ENCODE assay signal across 13 mouse cellular contexts in the genomic region with DNA sequence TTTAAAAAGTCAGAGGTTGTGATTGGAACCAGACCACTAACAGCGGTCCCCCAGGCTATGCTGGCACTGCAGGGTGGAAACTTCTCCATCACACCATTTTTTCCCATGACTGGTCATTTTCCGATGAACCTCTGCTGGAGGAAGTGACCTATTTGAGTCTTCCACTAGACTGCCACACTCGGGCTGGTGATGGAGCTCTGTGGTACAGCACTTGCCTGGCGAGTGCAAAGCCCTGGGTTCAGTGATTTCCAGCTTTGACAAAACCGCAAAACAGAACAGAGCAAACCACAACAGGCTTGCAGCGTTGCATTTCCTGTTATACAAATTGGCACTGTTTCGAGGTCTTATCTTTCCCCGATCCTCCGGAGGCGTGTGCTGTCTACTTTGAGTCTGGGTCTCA. TPM values are rescaled to one million over a fixed set of nuclear protein-coding genes. Genes with fewer than 3 reads are reported as not detected.
DNase-seq lines count a peak whose midpoint lies in the region; ATAC-seq lines count a peak whose summit lies in the region.
"Had no signal": no experiment of that assay in that cellular context is flagged by ENCODE, and none has a peak within 500 bp of the region (broad histone marks: within the 10 kb centered on the region; RNA-seq: fewer than 3 reads in every experiment).

No protein-coding gene starts in this region.

- no peak overlapping the region for H3K4me2 ChIP-seq in kidney, embryonic 14.5 days (replicated peaks; ENCODE audit: low read depth, low read length)
- H3K4me2 ChIP-seq: intestine, embryonic 15.5 days; midbrain, embryonic 13.5 days had no signal

- H3K4me1 ChIP-seq in kidney, embryonic 14.5 days (ENCODE audit: control insufficient read depth, insufficient read depth, low read length): no peaks in the 10 kb centered on the region
- H3K4me1 ChIP-seq: intestine, embryonic 15.5 days; midbrain, embryonic 13.5 days had no signal

- no peaks in the 10 kb centered on the region for H3K27me3 ChIP-seq in splenic B cell, adult 2 months (ENCODE audit: control insufficient read depth, insufficient read depth, low read length, poor library complexity, severe bottlenecking)
- H3K27me3 ChIP-seq in kidney, embryonic 14.5 days (ENCODE audit: control insufficient read depth, insufficient read depth, low read length): no peaks in the 10 kb centered on the region
- H3K27me3 ChIP-seq: intestine, embryonic 15.5 days; midbrain, embryonic 13.5 days had no signal

- H3K27ac ChIP-seq in kidney, embryonic 14.5 days (ENCODE audit: low read depth, low read length): no peak overlapping the region
- H3K27ac ChIP-seq: intestine, embryonic 15.5 days; midbrain, embryonic 13.5 days had no signal

- DNase-seq in kidney, postnatal 10 days: peak; percentile 10
- DNase-seq in kidney, postnatal 4 days: no peak
- DNase-seq in splenic B cell, adult 2 months (ENCODE audit: low read depth, low spot score): peak; percentile 66
- DNase-seq in adrenal gland, postnatal 4 days (ENCODE audit: low spot score in 2 of 2): no peak
- no peak for DNase-seq in gastrocnemius, postnatal 4 days (ENCODE audit: low spot score in 2 of 2)
- DNase-seq: adrenal gland, postnatal 10 days; forebrain, postnatal 0 days; liver, postnatal 0 days had no signal

- no peak overlapping the region for H3K9ac ChIP-seq in kidney, embryonic 14.5 days (ENCODE audit: low read depth, low read length)
- H3K9ac ChIP-seq: forebrain, postnatal 0 days; intestine, embryonic 15.5 days; liver, postnatal 0 days; midbrain, embryonic 13.5 days had no signal

- H3K4me3 ChIP-seq in kidney, embryonic 14.5 days (ENCODE audit: low read length): no peak overlapping the region
- H3K4me3 ChIP-seq: intestine, embryonic 15.5 days; midbrain, embryonic 13.5 days had no signal

- no peaks in the 10 kb centered on the region for H3K9me3 ChIP-seq in kidney, embryonic 14.5 days (ENCODE audit: control insufficient read depth, low read length)
- H3K9me3 ChIP-seq: intestine, embryonic 15.5 days; midbrain, embryonic 13.5 days had no signal

- 83% methylated on average over 10 of the region's 10 CpGs for WGBS in kidney, embryonic 14.5 days

- ATAC-seq in CD4-positive, CD25-positive, alpha-beta regulatory T cell, adult 4 months: peak; percentile 87
- peak; percentile 92 for ATAC-seq in granulocyte monocyte progenitor cell, adult 5-6 weeks (replicated peaks; ENCODE audit: poor library complexity, severe bottlenecking)
- no peak for ATAC-seq in kidney, embryonic 14.5 days (ENCODE audit: low FRiP score, low TSS enrichment)
- ATAC-seq: forebrain, postnatal 0 days; intestine, embryonic 15.5 days; liver, postnatal 0 days; midbrain, embryonic 13.5 days had no signal

- no peaks in the 10 kb centered on the region for H3K36me3 ChIP-seq in splenic B cell, adult 2 months (ENCODE audit: control insufficient read depth, insufficient read depth, low read length, poor library complexity, severe bottlenecking)
- H3K36me3 ChIP-seq in kidney, embryonic 14.5 days (ENCODE audit: control insufficient read depth, insufficient read depth, low read length): no peaks in the 10 kb centered on the region
- H3K36me3 ChIP-seq: intestine, embryonic 15.5 days; midbrain, embryonic 13.5 days had no signal

RNA-seq across cellular contexts. Expression of gene F2r, which starts 25.4 kb away (rescaled TPM):
- polyA plus RNA-seq in CD4-positive, CD25-positive, alpha-beta regulatory T cell, adult 4 months (2017; shearing (Covaris generic)): 10 to 100 TPM; 21.4 to 25.0 TPM
- total RNA-seq in granulocyte monocyte progenitor cell, adult 5-6 weeks (2014; fragmentation: Nextera tagmentation): 0.70 and 2.6 TPM in 2 replicates
- total RNA-seq in granulocyte monocyte progenitor cell, adult 5-6 weeks (2017): 2.1 TPM in 2 replicates
- polyA plus RNA-seq in kidney, embryonic 14.5 days (2014; fragmentation: Nextera tagmentation; extraction: Ambion mirVana): 66.9 and 128 TPM in 2 replicates
- 100 to 1,000 TPM; 103 to 110 TPM for total RNA-seq in adrenal gland, postnatal 4 days (2021)
- total RNA-seq in gastrocnemius, postnatal 4 days (2021): 10 to 100 TPM; 30.2 to 33.2 TPM

Comparison
In these comparisons a context has a peak if more than half of its experiments do, and no peak if none do; other contexts are left out.
1. DNase-seq: peak in kidney, postnatal 10 days (single experiment) and splenic B cell, adult 2 months (single experiment); none in kidney, postnatal 4 days (0 of 2), adrenal gland, postnatal 4 days (0 of 2) and gastrocnemius, postnatal 4 days (0 of 2).
2. RNA of gene F2r, which starts 25.4 kb away (total RNA-seq): 103 to 110 TPM in adrenal gland, postnatal 4 days and 30.2 to 33.2 TPM in gastrocnemius, postnatal 4 days; 0.70 to 2.6 TPM in granulocyte monocyte progenitor cell, adult 5-6 weeks; every median in the first group is over 4 times any median in the second.